Mouse (Mus musculus) kidney, adult 2 months (tissue): ENCODE measurements around the gene Gipc3. TPM values are rescaled to one million over a fixed set of nuclear protein-coding genes. Genes with fewer than 3 reads are reported as not detected.

Experiments
- DNase-seq: peaks from one replicate; pipeline ENCODE4 v3.0.0; 2021
- H3K27ac ChIP-seq: fragments of 200-500 bp; 2 replicates; pipeline ENCODE4 v1.5.1; 2012; ENCODE audit warnings: low read depth, low read length, control low read depth, inconsistent platforms; ENCODE audit not compliant: insufficient read depth
- H3K27me3 ChIP-seq: fragments of 200-500 bp; replicated peaks from 2 replicates; pipeline ENCODE4 v1.6.1; 2012; ENCODE audit warnings: mild to moderate bottlenecking, moderate library complexity, low read length, inconsistent platforms; ENCODE audit not compliant: control insufficient read depth, insufficient read depth
- H3K36me3 ChIP-seq: fragments of 200-500 bp; 2 replicates; pipeline ENCODE4 v1.6.1; 2012; ENCODE audit warnings: mild to moderate bottlenecking, moderate library complexity, low read length, inconsistent platforms; ENCODE audit not compliant: control insufficient read depth, insufficient read depth
- H3K4me1 ChIP-seq: fragments of 200-500 bp; 2 replicates; pipeline ENCODE4 v1.6.1; 2011; ENCODE audit warnings: low read length; ENCODE audit not compliant: control insufficient read depth, insufficient read depth
- H3K4me3 ChIP-seq: fragments of 200-500 bp; 2 replicates; pipeline ENCODE4 v1.5.1; 2011; ENCODE audit warnings: mild to moderate bottlenecking, low read depth, low read length, control low read depth; ENCODE audit not compliant: insufficient read depth
- CTCF ChIP-seq: fragments of 200-500 bp; conservative IDR thresholded peaks from 2 replicates; pipeline ENCODE4 v1.5.1; 2011; ENCODE audit warnings: low read depth, mild to moderate bottlenecking, control low read depth, low read length, moderate library complexity, mixed read lengths; ENCODE audit not compliant: insufficient read depth, insufficient read length
- POLR2A ChIP-seq: fragments of 200-500 bp; IDR thresholded peaks from one replicate; pipeline ENCODE4 v1.6.1; 2011; ENCODE audit warnings: low read depth, low read length, control low read depth
- WGBS: fragments of 180-500 bp; shearing (Covaris S2); methylation state at CpG from one replicate; pipeline ENCODE4 v1.1.7; 2018; 5-methylcytosine and 5-hydroxymethylcytosine counted together
- polyA plus RNA-seq: library from polyadenylated mRNA; depleted of rRNA; stranded (reverse); fragments of >200 nt; gene quantifications from 2 replicates; pipeline ENCODE4 v1.2.3, GENCODE M21; 2012

Gene Gipc3
- polyA plus RNA-seq, 1 experiment: 1.5 TPM

DNA sequence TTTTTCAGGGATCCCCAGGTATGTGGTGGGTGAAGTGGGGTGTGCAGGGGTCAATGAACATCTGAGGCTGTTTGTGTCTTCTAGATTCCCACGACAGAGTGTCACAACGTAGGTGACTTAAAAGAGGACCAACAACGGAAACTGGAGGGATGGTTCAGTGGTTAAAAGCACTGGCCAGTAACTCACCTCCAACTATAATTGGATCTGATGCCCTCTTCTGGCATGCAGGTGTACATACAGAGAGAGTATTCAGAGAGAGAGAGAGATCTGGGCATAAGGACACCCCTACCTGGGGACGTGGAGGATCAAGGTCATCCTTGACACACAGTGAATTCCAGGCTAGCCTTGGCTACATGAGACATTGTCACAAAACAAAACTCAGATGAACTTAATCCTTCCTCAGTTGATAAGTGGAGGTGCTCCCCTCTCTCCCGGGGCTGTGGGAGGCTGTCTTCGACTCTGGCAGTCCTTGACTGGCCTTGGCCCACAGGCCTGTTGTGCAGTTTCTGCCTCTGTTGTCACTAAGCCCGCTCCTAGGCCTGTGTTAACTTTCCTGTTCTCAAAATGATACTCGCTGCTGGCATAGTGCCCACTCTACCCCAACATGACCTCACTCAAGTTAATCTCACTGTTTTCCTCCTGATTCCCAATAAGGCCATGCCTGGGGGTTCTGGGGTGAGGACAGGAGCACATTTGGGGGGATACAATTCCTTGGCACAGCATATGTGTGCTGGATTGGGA, 1.5 kb upstream of the Gipc3 start:
- no peaks in the 10 kb centered on the region for H3K27me3 ChIP-seq
- no peak overlapping the region for H3K4me3 ChIP-seq
- DNase-seq: peak; percentile 49
- TF ChIP-seq POLR2A (no peak), CTCF (0 out of 2 replicates have a peak, but pooled peaks have one; percentile 9)
- H3K4me1 ChIP-seq: peaks cover 8% of the 10 kb centered on the region; the same call in 1 of the 2 replicates
- 39% methylated on average over 8 of the region's 8 CpGs for WGBS
- H3K36me3 ChIP-seq: no peaks in the 10 kb centered on the region
- H3K27ac ChIP-seq: no peak overlapping the region

DNA sequence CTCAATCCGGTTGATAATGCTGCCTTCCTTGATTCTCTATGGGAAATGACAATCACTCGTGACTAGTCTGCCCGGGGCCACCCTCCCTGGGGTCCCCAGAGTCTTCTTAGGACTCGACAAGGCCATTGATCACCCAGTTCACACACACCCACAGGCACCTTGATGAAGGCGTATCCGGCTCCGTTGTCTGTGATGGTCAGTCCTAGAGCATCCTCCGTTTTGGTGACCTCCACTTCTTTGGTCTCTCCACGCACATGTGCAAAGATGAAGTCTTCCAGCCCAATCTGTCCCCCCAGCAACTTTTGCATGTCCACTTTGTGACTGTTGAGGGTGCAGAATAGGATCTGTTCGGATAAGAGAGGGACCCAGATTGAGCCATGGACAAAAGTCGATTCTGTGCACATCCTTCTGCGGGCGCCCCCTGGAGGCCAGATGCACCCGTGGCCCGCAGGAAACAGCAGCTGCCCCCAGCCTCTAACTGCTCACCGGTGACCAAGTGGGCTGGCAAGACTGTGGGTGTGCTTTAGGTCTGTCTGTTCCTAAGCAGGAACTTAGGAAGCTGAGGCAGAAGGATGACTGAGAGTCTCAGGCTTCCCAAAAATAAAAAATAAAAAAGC, 1.6 kb downstream of the Gipc3 start:
- peak; percentile 74 for DNase-seq
- H3K27ac ChIP-seq: no peak overlapping the region
- TF ChIP-seq POLR2A (no peak), CTCF (peak; percentile 69)
- no peaks in the 10 kb centered on the region for H3K36me3 ChIP-seq
- H3K4me1 ChIP-seq: no peaks in the 10 kb centered on the region
- 39% methylated on average over 16 of the region's 16 CpGs for WGBS
- H3K27me3 ChIP-seq: no peaks in the 10 kb centered on the region
- no peak overlapping the region for H3K4me3 ChIP-seq

GRCm38 (mm10) chr10:81340551-81341332, 2.3 kb downstream of the Gipc3 start:
- Histone ChIP-seq H3K4me3 (no peak overlapping the region), H3K27me3 (no peaks in the 10 kb centered on the region), H3K27ac (no peak overlapping the region), H3K4me1 (no peaks in the 10 kb centered on the region), H3K36me3 (no peaks in the 10 kb centered on the region)
- DNase-seq: no peak
- 57% methylated on average over 17 of the region's 17 CpGs for WGBS
- TF ChIP-seq POLR2A: no peak

DNA sequence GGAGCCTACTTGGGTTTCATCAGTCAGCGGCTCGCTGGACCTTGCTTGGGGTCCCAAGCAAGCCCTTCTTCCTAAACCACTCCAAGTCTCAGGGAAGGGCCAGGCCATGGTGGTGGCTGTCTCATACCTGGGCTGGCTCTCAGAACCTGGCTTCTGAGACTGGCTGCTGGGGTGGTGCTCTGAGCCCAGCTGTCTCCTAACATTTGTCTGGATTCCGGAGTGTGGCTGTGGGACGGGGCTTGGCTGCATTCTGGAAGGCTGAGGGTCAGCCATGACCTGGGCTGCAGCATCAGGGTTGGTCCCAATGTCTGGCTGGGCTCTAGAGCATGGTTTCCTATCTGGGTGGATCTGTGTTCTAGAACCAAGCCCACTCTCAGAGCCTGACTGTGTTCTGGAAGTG, 6.5 kb downstream of the Gipc3 start:
- H3K27me3 ChIP-seq: no peaks in the 10 kb centered on the region
- DNase-seq: no peak
- WGBS: 90% methylated on average over 4 of the region's 4 CpGs
- no peaks in the 10 kb centered on the region for H3K4me1 ChIP-seq
- TF ChIP-seq CTCF (no peak), POLR2A (no peak)
- H3K4me3 ChIP-seq: no peak overlapping the region
- H3K36me3 ChIP-seq: no peaks in the 10 kb centered on the region
- no peak overlapping the region for H3K27ac ChIP-seq

- Histone ChIP-seq H3K4me1 (no peaks in the 10 kb centered on the region), H3K27me3 (no peaks in the 10 kb centered on the region), H3K27ac (no peak overlapping the region), H3K4me3 (no peak overlapping the region), H3K36me3 (no peaks in the 10 kb centered on the region)
- DNase-seq: no peak
- 70% methylated on average over 19 of the region's 19 CpGs for WGBS
- no peak for TF ChIP-seq POLR2A
- no peak for TF ChIP-seq CTCF
Measured at GRCm38 (mm10) chr10:81335393-81336340, 7.4 kb downstream of the Gipc3 start.

GRCm38 (mm10) chr10:81334324-81334723, 8.7 kb downstream of the Gipc3 start:
- no peak for DNase-seq
- no peak overlapping the region for H3K27ac ChIP-seq
- no peaks in the 10 kb centered on the region for H3K4me1 ChIP-seq
- H3K36me3 ChIP-seq: no peaks in the 10 kb centered on the region
- 39% methylated on average over 11 of the region's 11 CpGs for WGBS
- TF ChIP-seq CTCF (no peak), POLR2A (no peak)
- H3K4me3 ChIP-seq: no peak overlapping the region
- H3K27me3 ChIP-seq: no peaks in the 10 kb centered on the region
